Mouse (Mus musculus): ENCODE results near the gene Cox7a2. TPM values are rescaled to one million over a fixed set of nuclear protein-coding genes. Genes with fewer than 3 reads are reported as not detected.

Cox7a2 gene
- total RNA-seq, 2 experiments from 2014 or later = 412 to 418 TPM

- no peak for DNase-seq (ENCODE audit: low spot score in 2 of 2)
- intact Hi-C loops (cut with DNase I) = no loop called here
These were observed 9.0 kb downstream of the Cox7a2 start for GRCm38 (mm10) chr9:79750709-79751108.

GRCm38 (mm10) chr9:79745036-79745435 lies 14.6 kb downstream of the Cox7a2 start:
- DNase-seq (ENCODE audit: low spot score in 2 of 2) = no peak
- intact Hi-C loops (cut with DNase I) = no loop called here

GRCm38 (mm10) chr9:79735608-79736007 lies 24.1 kb downstream of the Cox7a2 start:
- no peak for DNase-seq (ENCODE audit: low spot score in 2 of 2)
- intact Hi-C loops (cut with DNase I) = no loop called here

GRCm38 (mm10) chr9:79730301-79730700 lies 29.4 kb downstream of the Cox7a2 start:
- DNase-seq (ENCODE audit: low spot score in 2 of 2) = no peak
- intact Hi-C loops (cut with DNase I) = loop anchor here (5.0 kb wide), 1 partner anchor 1138 kb away; no protein-coding TSS in a partner anchor

GRCm38 (mm10) chr9:79723090-79723489 lies 36.6 kb downstream of the Cox7a2 start:
- intact Hi-C loops (cut with DNase I) = loop anchor here (5.0 kb wide), 2 partner anchors 1021 to 1126 kb away; no protein-coding TSS in a partner anchor
- DNase-seq (ENCODE audit: low spot score in 2 of 2) = peak; percentile 64 to 66

GRCm38 (mm10) chr9:79721056-79721455 lies 38.6 kb downstream of the Cox7a2 start:
- DNase-seq (ENCODE audit: low spot score in 2 of 2) = peak; percentile 43 to 75
- intact Hi-C loops (cut with DNase I) = loop anchor here (2.0 to 5.0 kb wide), 3 partner anchors 946 to 1124 kb away; no protein-coding TSS in a partner anchor

- no peak for DNase-seq (ENCODE audit: low spot score in 2 of 2)
- intact Hi-C loops (cut with DNase I) = loop anchor here (2.0 to 5.0 kb wide), 3 partner anchors 945 to 1123 kb away; no protein-coding TSS in a partner anchor
These were observed 39.5 kb downstream of the Cox7a2 start for GRCm38 (mm10) chr9:79720143-79720542.

GRCm38 (mm10) chr9:79719451-79719850 lies 40.2 kb downstream of the Cox7a2 start:
- intact Hi-C loops (cut with DNase I) = loop anchor here (5.0 kb wide), 4 partner anchors 612 to 1072 kb away; no protein-coding TSS in a partner anchor
- DNase-seq (ENCODE audit: low spot score in 2 of 2) = no peak

- peak in 1 of 2 experiments; percentile 16 for DNase-seq (ENCODE audit: low spot score in 2 of 2)
These were observed 41.0 kb downstream of the Cox7a2 start, which contains the start of gene Col12a1 for GRCm38 (mm10) chr9:79718481-79719370. Gene Col12a1, minus strand, starts transcription at chr9:79718831.

GRCm38 (mm10) chr9:79717836-79718475 lies 41.7 kb downstream of the Cox7a2 start:
- DNase-seq (ENCODE audit: low spot score in 2 of 2) = no peak
- intact Hi-C loops (cut with DNase I) = loop anchor here (5.0 kb wide), 4 partner anchors 611 to 1071 kb away; no protein-coding TSS in a partner anchor

More at GRCm38 (mm10) chr9:79718481-79719370, 41.0 kb downstream of the Cox7a2 start, which contains the start of gene Col12a1:
- intact Hi-C loops (cut with DNase I) = loop anchor here (5.0 kb wide), 4 partner anchors 611 to 1071 kb away; no protein-coding TSS in a partner anchor

GRCm38 (mm10) chr9:79716909-79717835 lies 42.5 kb downstream of the Cox7a2 start:
- intact Hi-C loops (cut with DNase I) = loop anchor here (5.0 kb wide), 4 partner anchors 610 to 1070 kb away; no protein-coding TSS in a partner anchor
- DNase-seq (ENCODE audit: low spot score in 2 of 2) = peak; percentile 82 to 88

- intact Hi-C loops (cut with DNase I) = loop anchor here (5.0 kb wide), 4 partner anchors 609 to 1069 kb away; no protein-coding TSS in a partner anchor
- DNase-seq (ENCODE audit: low spot score in 2 of 2) = no peak
These were observed 43.2 kb downstream of the Cox7a2 start for GRCm38 (mm10) chr9:79716496-79716895.

- peak in 1 of 2 experiments; percentile 17 for DNase-seq (ENCODE audit: low spot score in 2 of 2)
- intact Hi-C loops (cut with DNase I) = loop anchor here (5.0 kb wide), 4 partner anchors 607 to 1067 kb away; no protein-coding TSS in a partner anchor
These were observed 45.1 kb downstream of the Cox7a2 start for GRCm38 (mm10) chr9:79714471-79715045.

Other genes with a start within 250 kb of the Cox7a2 start
- 1 to 10 TPM; 7.0 to 7.8 TPM for gene Col12a1, start 41.0 kb downstream of the Cox7a2 start, total RNA-seq (2021)
- gene Tmem30a, start 33.6 kb upstream of the Cox7a2 start, total RNA-seq (2021) = 100 to 1,000 TPM; 234 to 235 TPM